In the genomic region with DNA sequence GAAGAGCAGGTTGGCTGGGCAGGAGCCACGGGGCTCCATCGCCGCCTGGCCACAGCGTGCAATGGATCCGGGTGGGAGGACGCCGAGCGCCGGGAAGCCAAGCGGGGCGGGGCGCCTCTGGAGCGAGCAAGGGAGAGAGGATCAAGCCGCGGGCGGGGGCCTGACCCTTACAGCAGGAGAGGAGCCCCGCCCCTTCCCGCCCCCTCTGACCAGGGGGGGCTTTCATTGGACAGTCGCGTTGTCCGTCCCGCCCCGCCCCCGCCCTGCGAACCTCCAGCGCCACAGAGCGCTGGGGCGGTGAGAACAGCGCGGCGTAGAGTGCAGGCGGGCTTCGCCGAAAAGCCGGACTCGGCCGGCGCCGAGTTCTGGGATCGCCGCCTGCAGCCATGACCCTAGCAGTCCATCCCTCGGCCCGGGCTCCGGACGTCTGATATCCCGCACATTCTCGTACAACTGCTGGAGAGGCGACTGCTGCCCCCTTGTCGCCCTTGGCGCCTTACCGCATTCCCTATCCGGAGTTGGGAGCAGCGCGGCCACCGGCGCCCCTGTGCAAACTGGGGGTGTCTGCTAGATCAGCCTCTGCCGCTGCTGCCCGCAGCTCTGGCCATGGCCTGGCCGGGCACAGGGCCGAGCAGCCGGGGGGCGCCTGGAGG, we compare ENCODE assay signal across 8 mouse cellular contexts. TPM values are rescaled to one million over a fixed set of nuclear protein-coding genes. Genes with fewer than 3 reads are reported as not detected.
DNase-seq lines count a peak whose midpoint lies in the region; ATAC-seq and TF ChIP-seq lines count a peak whose summit lies in the region.

A gene (minus strand): TSS at position 142 of the 653 bp plus-strand sequence.
A gene (plus strand): TSS at position 275 of the 653 bp plus-strand sequence.

- intact Hi-C loops in heart, postnatal 10 days (cut with DNase I), result loop anchor here (5.0 kb wide), 1 partner anchor 137 kb away; no protein-coding TSS in a partner anchor

- ATAC-seq in forebrain, embryonic 13.5 days, result peak; percentile 95
- ATAC-seq in liver, postnatal 0 days, result peak; percentile 95
- peak; percentile 96 for ATAC-seq in neural tube, embryonic 14.5 days (ENCODE audit: low read depth)

- no peak for TF ChIP-seq CTCF in E14TG2a.4 (conservative IDR thresholded peaks at IDR 0.05; ENCODE audit: low read length)
- peak; percentile 9; the same call in 1 of the 2 replicates for TF ChIP-seq CTCF in liver, postnatal 0 days (IDR thresholded peaks at IDR 0.05; ENCODE audit: low read depth)

- peaks cover 55% of the 10 kb centered on the region for H3K27me3 ChIP-seq in E14TG2a.4 (ENCODE audit: insufficient read depth, low read length)
- H3K27me3 ChIP-seq in forebrain, embryonic 13.5 days, result peaks cover 31% of the 10 kb centered on the region
- H3K27me3 ChIP-seq in liver, postnatal 0 days (ENCODE audit: insufficient read depth, low read length), result peaks cover 5% of the 10 kb centered on the region
- H3K27me3 ChIP-seq in neural tube, embryonic 14.5 days (ENCODE audit: control insufficient read depth, insufficient read depth, low read length), result no peaks in the 10 kb centered on the region

- peak within 1 kb of the TSS; percentile 48 for H3K27ac ChIP-seq in forebrain, embryonic 13.5 days
- H3K27ac ChIP-seq in liver, postnatal 0 days (ENCODE audit: low read depth), result peak within 1 kb of the TSS; percentile 92
- peak within 1 kb of the TSS; percentile 74 for H3K27ac ChIP-seq in neural tube, embryonic 14.5 days (ENCODE audit: low read depth, low read length)

- no peak for TF ChIP-seq EP300 in liver, postnatal 0 days (IDR thresholded peaks at IDR 0.05; ENCODE audit: low read depth)

- H3K4me3 ChIP-seq in E14TG2a.4 (replicated peaks; ENCODE audit: low read length), result peak within 1 kb of the TSS; percentile 91
- H3K4me3 ChIP-seq in forebrain, embryonic 13.5 days, result peak within 1 kb of the TSS; percentile 66
- H3K4me3 ChIP-seq in liver, postnatal 0 days (ENCODE audit: low read depth, low read length), result peak within 1 kb of the TSS; percentile 75
- peak within 1 kb of the TSS; percentile 67 for H3K4me3 ChIP-seq in neural tube, embryonic 14.5 days (ENCODE audit: low read depth, low read length)

- peak; percentile 74 for DNase-seq in c-Kit-positive CD71-positive TER-119-positive erythroid progenitor cells, embryonic 14.5 days (ENCODE audit: low spot score)
- peak; percentile 95 for DNase-seq in heart, postnatal 10 days
- DNase-seq in large intestine, adult 2 months (ENCODE audit: low read depth, low spot score), result peak; percentile 85
- peak; percentile 94 for DNase-seq in liver, postnatal 0 days
- peak; percentile 96 for DNase-seq in testis, postnatal 10 days (ENCODE audit: low spot score)

- peak within 1 kb of the TSS; percentile 77 for H3K9ac ChIP-seq in forebrain, embryonic 13.5 days
- H3K9ac ChIP-seq in liver, postnatal 0 days (replicated peaks), result peak within 1 kb of the TSS; percentile 84
- H3K9ac ChIP-seq in neural tube, embryonic 14.5 days (replicated peaks; ENCODE audit: low read depth, low read length), result peak within 1 kb of the TSS; percentile 69

- WGBS in forebrain, embryonic 13.5 days, result under 1% methylated on average over 60 of the region's 62 CpGs
- 1% methylated on average over 61 of the region's 62 CpGs for WGBS in large intestine, adult 2 months
- 0% methylated on average over 53 of the region's 62 CpGs for WGBS in liver, postnatal 0 days (ENCODE audit: insufficient replicate concordance)
- under 1% methylated on average over 62 of the region's 62 CpGs for WGBS in neural tube, embryonic 14.5 days

- H3K9me3 ChIP-seq in E14TG2a.4 (ENCODE audit: low read length), result peaks cover 8% of the 10 kb centered on the region; the same call in 1 of the 2 replicates
- no peaks in the 10 kb centered on the region for H3K9me3 ChIP-seq in forebrain, embryonic 13.5 days (replicated peaks)
- no peaks in the 10 kb centered on the region for H3K9me3 ChIP-seq in liver, postnatal 0 days (ENCODE audit: low read length)
- no peaks in the 10 kb centered on the region for H3K9me3 ChIP-seq in neural tube, embryonic 14.5 days (ENCODE audit: control insufficient read depth, low read length)

- peaks cover 14% of the 10 kb centered on the region for H3K36me3 ChIP-seq in E14TG2a.4 (ENCODE audit: insufficient read depth, low read length)
- H3K36me3 ChIP-seq in forebrain, embryonic 13.5 days (ENCODE audit: poor library complexity, severe bottlenecking), result 0 out of 2 replicates have a peak, but pooled peaks cover 3% of the 10 kb centered on the region
- H3K36me3 ChIP-seq in liver, postnatal 0 days (replicated peaks; ENCODE audit: insufficient read depth, low read length), result no peaks in the 10 kb centered on the region
- no peaks in the 10 kb centered on the region for H3K36me3 ChIP-seq in neural tube, embryonic 14.5 days (ENCODE audit: control insufficient read depth, insufficient read depth, low read length)

- H3K4me1 ChIP-seq in E14TG2a.4 (replicated peaks; ENCODE audit: low read depth, low read length), result peaks cover 13% of the 10 kb centered on the region
- H3K4me1 ChIP-seq in forebrain, embryonic 13.5 days, result peaks cover 37% of the 10 kb centered on the region
- H3K4me1 ChIP-seq in liver, postnatal 0 days (ENCODE audit: insufficient read depth), result peaks cover 10% of the 10 kb centered on the region
- no peaks in the 10 kb centered on the region for H3K4me1 ChIP-seq in neural tube, embryonic 14.5 days (ENCODE audit: control insufficient read depth, insufficient read depth, low read length)

- H3K4me2 ChIP-seq in forebrain, embryonic 13.5 days, result peak within 1 kb of the TSS; percentile 99
- peak within 1 kb of the TSS; percentile 95 for H3K4me2 ChIP-seq in liver, postnatal 0 days (ENCODE audit: low read depth, low read length)
- H3K4me2 ChIP-seq in neural tube, embryonic 14.5 days (ENCODE audit: low read depth, low read length), result peak within 1 kb of the TSS; percentile 99

RNA-seq across cellular contexts. Expression of the first gene that starts in this region (rescaled TPM):
- polyA plus RNA-seq in forebrain, embryonic 13.5 days (2015; fragmentation: Nextera tagmentation; extraction: Ambion mirVana), result 18.3 and 19.0 TPM in 2 replicates
- total RNA-seq in heart, postnatal 10 days (2021), result 10 to 100 TPM; 54.0 to 60.8 TPM
- polyA plus RNA-seq in large intestine, adult 2 months (2012; rRNA removed), result 7.5 and 42.5 TPM in 2 replicates
- 31.7 and 32.4 TPM in 2 replicates for polyA plus RNA-seq in liver, postnatal 0 days (2015; fragmentation: Nextera tagmentation; extraction: Ambion mirVana)
- polyA plus RNA-seq in neural tube, embryonic 14.5 days (2014; fragmentation: Nextera tagmentation; extraction: Ambion mirVana), result 31.7 and 36.4 TPM in 2 replicates

RNA-seq across cellular contexts. Expression of the second gene that starts in this region (rescaled TPM):
- 1.3 and 1.5 TPM in 2 replicates for polyA plus RNA-seq in forebrain, embryonic 13.5 days (2015; fragmentation: Nextera tagmentation; extraction: Ambion mirVana)
- 10 to 100 TPM; 46.3 to 49.3 TPM for total RNA-seq in heart, postnatal 10 days (2021)
- 2.1 and 3.8 TPM in 2 replicates for polyA plus RNA-seq in large intestine, adult 2 months (2012; rRNA removed)
- polyA plus RNA-seq in liver, postnatal 0 days (2015; fragmentation: Nextera tagmentation; extraction: Ambion mirVana), result 4.5 and 4.7 TPM in 2 replicates
- polyA plus RNA-seq in neural tube, embryonic 14.5 days (2014; fragmentation: Nextera tagmentation; extraction: Ambion mirVana), result 2.8 and 3.8 TPM in 2 replicates

Comparison
In these comparisons a context has a peak if more than half of its experiments do, and no peak if none do; other contexts are left out.
1. Peak in every context shown above with its lines: DNase-seq, ATAC-seq, H3K4me3 ChIP-seq and H3K27ac ChIP-seq.